Mouse (Mus musculus) ES-E14 (cell line): Measurements from ENCODE around the gene Serpina1e. TPM values are rescaled to one million over a fixed set of nuclear protein-coding genes. Genes with fewer than 3 reads are reported as not detected.

Source experiments
- DNase-seq: peaks from one replicate; pipeline ENCODE4 v3.0.0-alpha.2; 2013; ENCODE audit warnings: low read depth, low spot score
- H3K27ac ChIP-seq: 2 replicates; pipeline ENCODE4 v1.5.1; 2012; ENCODE audit warnings: low read depth, mild to moderate bottlenecking, low read length, moderate library complexity, mixed read lengths; ENCODE audit not compliant: poor library complexity, insufficient read depth, severe bottlenecking
- H3K36me3 ChIP-seq: 2 replicates; pipeline ENCODE4 v1.6.1; 2012; ENCODE audit warnings: mild to moderate bottlenecking, low read length, moderate library complexity, mixed read lengths; ENCODE audit not compliant: control insufficient read depth, poor library complexity, insufficient read depth, severe bottlenecking
- H3K4me1 ChIP-seq, 2 experiments: fragments of 150-350 bp in 1 of 2; sonication (generic) in 1 of 2; 2 replicates each; pipeline ENCODE4 v1.6.1; 2012; ENCODE audit warnings: low read length in 2 of 2, mild to moderate bottlenecking in 1 of 2, mixed read lengths in 1 of 2; ENCODE audit not compliant: control insufficient read depth in 2 of 2, insufficient read depth in 2 of 2, poor library complexity in 1 of 2
- H3K4me3 ChIP-seq, 2 experiments: fragments of 150-350 bp in 1 of 2; sonication (generic) in 1 of 2; 2 replicates each; pipeline ENCODE4 v1.5.1; 2012; ENCODE audit warnings: low read length in 2 of 2, low read depth in 1 of 2, mild to moderate bottlenecking in 1 of 2, mixed read lengths in 1 of 2; ENCODE audit not compliant: insufficient read depth in 1 of 2, poor library complexity in 1 of 2, severe bottlenecking in 1 of 2
- H3K9ac ChIP-seq: 2 replicates; pipeline ENCODE4 v1.6.1; 2012; ENCODE audit warnings: low read depth, mild to moderate bottlenecking, low read length, mixed read lengths; ENCODE audit not compliant: poor library complexity, insufficient read depth, severe bottlenecking
- H3K9me3 ChIP-seq: fragments of 150-350 bp; sonication (generic); 2 replicates; pipeline ENCODE4 v1.6.1; 2012; ENCODE audit warnings: low read depth, mild to moderate bottlenecking, low read length; ENCODE audit not compliant: control insufficient read depth, insufficient read depth
- CHD2 ChIP-seq: IDR thresholded peaks from 2 replicates; pipeline ENCODE4 v1.6.1; 2014; ENCODE audit warnings: mild to moderate bottlenecking, low read depth, low read length, inconsistent platforms
- HCFC1 ChIP-seq: IDR thresholded peaks from 2 replicates; pipeline ENCODE4 v1.6.1; 2012; ENCODE audit warnings: low read length, inconsistent platforms, borderline replicate concordance; ENCODE audit not compliant: insufficient read depth
- MAFK ChIP-seq: IDR thresholded peaks from 2 replicates; pipeline ENCODE4 v1.6.1; 2014; ENCODE audit warnings: mild to moderate bottlenecking, low read depth, low read length, inconsistent platforms; ENCODE audit not compliant: insufficient read depth
- ZC3H11A ChIP-seq: IDR thresholded peaks from 2 replicates; pipeline ENCODE4 v1.6.1; 2012; ENCODE audit warnings: low read depth, mild to moderate bottlenecking, inconsistent platforms, low read length, borderline replicate concordance
- ZNF384 ChIP-seq: IDR thresholded peaks from 2 replicates; pipeline ENCODE4 v1.6.1; 2012; ENCODE audit warnings: low read depth, low read length, inconsistent platforms
- in situ Hi-C, 2 experiments: fragments of 600-800 bp; cut with MboI; formaldehyde crosslinking; loops; one replicate each; pipeline ENCODE4 v1.15.1; 2025; ENCODE audit warnings: low sequenced_read_pairs in 2 of 2, inconsistent platforms in 1 of 2; ENCODE audit not compliant: unreplicated experiment in 2 of 2
- total RNA-seq: library from RNA; depleted of rRNA; stranded (reverse); fragments of 300-350 nt; gene quantifications from 2 replicates; pipeline ENCODE4 v1.2.3, GENCODE M21; 2012

Gene Serpina1e
- total RNA-seq, 1 experiment = not detected

GRCm38 (mm10) chr12:103969577-103970116, 10.9 kb upstream of the Serpina1e start:
- DNase-seq = no peak
- in situ Hi-C loops = loop anchor here in 1 of 2 experiments (10.0 kb wide), 1 partner anchor 75 kb away; no protein-coding TSS in a partner anchor
- Histone ChIP-seq H3K4me1 (no peaks in the 10 kb centered on the region), H3K36me3 (no peaks in the 10 kb centered on the region), H3K9me3 (peaks cover 5% of the 10 kb centered on the region), H3K27ac (no peak overlapping the region), H3K4me3 (no peak overlapping the region), H3K9ac (no peak overlapping the region)
- TF ChIP-seq ZC3H11A (no peak), HCFC1 (no peak), ZNF384 (no peak), CHD2 (no peak), MAFK (no peak)

GRCm38 (mm10) chr12:103966761-103967160, 8.0 kb upstream of the Serpina1e start:
- Histone ChIP-seq H3K27ac (no peak overlapping the region), H3K9me3 (peaks cover 5% of the 10 kb centered on the region), H3K4me3 (no peak overlapping the region), H3K9ac (no peak overlapping the region), H3K4me1 (no peaks in the 10 kb centered on the region), H3K36me3 (no peaks in the 10 kb centered on the region)
- TF ChIP-seq ZNF384 (no peak), HCFC1 (no peak), CHD2 (no peak), MAFK (no peak), ZC3H11A (no peak)
- in situ Hi-C loops = loop anchor here in 1 of 2 experiments (10.0 kb wide), 1 partner anchor 72 kb away; no protein-coding TSS in a partner anchor
- no peak for DNase-seq

- no peak overlapping the region for H3K27ac ChIP-seq
- DNase-seq = no peak
- H3K4me1 ChIP-seq = no peaks in the 10 kb centered on the region
- no peak overlapping the region for H3K9ac ChIP-seq
- H3K36me3 ChIP-seq = no peaks in the 10 kb centered on the region
- no peak overlapping the region for H3K4me3 ChIP-seq
- in situ Hi-C loops = loop anchor here in 1 of 2 experiments (10.0 kb wide), 1 partner anchor 68 kb away; no protein-coding TSS in a partner anchor
- H3K9me3 ChIP-seq = peaks cover 5% of the 10 kb centered on the region
- TF ChIP-seq HCFC1 (no peak), ZC3H11A (no peak), MAFK (no peak), ZNF384 (no peak), CHD2 (no peak)
Measured at GRCm38 (mm10) chr12:103963288-103963687, 4.5 kb upstream of the Serpina1e start.

GRCm38 (mm10) chr12:103962860-103963259, 4.1 kb upstream of the Serpina1e start:
- Histone ChIP-seq H3K4me3 (no peak overlapping the region), H3K9ac (no peak overlapping the region), H3K36me3 (no peaks in the 10 kb centered on the region), H3K27ac (no peak overlapping the region), H3K4me1 (no peaks in the 10 kb centered on the region), H3K9me3 (peaks cover 5% of the 10 kb centered on the region)
- DNase-seq = no peak
- in situ Hi-C loops = loop anchor here in 1 of 2 experiments (10.0 kb wide), 1 partner anchor 68 kb away; no protein-coding TSS in a partner anchor
- TF ChIP-seq HCFC1 (no peak), ZC3H11A (no peak), MAFK (no peak)

GRCm38 (mm10) chr12:103962337-103962736, 3.6 kb upstream of the Serpina1e start:
- in situ Hi-C loops = loop anchor here in 1 of 2 experiments (10.0 kb wide), 1 partner anchor 68 kb away; no protein-coding TSS in a partner anchor
- H3K4me1 ChIP-seq = no peaks in the 10 kb centered on the region
- H3K9me3 ChIP-seq = peaks cover 5% of the 10 kb centered on the region
- no peak for DNase-seq
- no peak overlapping the region for H3K9ac ChIP-seq
- no peak overlapping the region for H3K4me3 ChIP-seq
- TF ChIP-seq CHD2 (no peak), ZC3H11A (no peak), ZNF384 (no peak), HCFC1 (no peak), MAFK (no peak)
- no peak overlapping the region for H3K27ac ChIP-seq
- H3K36me3 ChIP-seq = no peaks in the 10 kb centered on the region
